Mouse (Mus musculus) liver, embryonic 16.5 days (tissue): ENCODE results near the gene S100a2. TPM values are rescaled to one million over a fixed set of nuclear protein-coding genes. Genes with fewer than 3 reads are reported as not detected.

ENCODE experiments used
- ATAC-seq: fragments of 200-750 bp; cut with Nextera tagmentation; 2 replicates; pipeline ENCODE4 v1.8.0; 2017; ENCODE audit warnings: low read depth, mild to moderate bottlenecking, moderate number of reproducible peaks, moderate library complexity
- H3K27ac ChIP-seq: fragments of 300-500 bp; sonication (generic); 2 replicates; pipeline ENCODE4 v1.5.1; 2014; ENCODE audit warnings: mild to moderate bottlenecking, low read length
- H3K27me3 ChIP-seq: fragments of 300-500 bp; sonication (generic); 2 replicates; pipeline ENCODE4 v1.6.1; 2014; ENCODE audit warnings: low read depth, low read length, mixed read lengths; ENCODE audit not compliant: control insufficient read depth, insufficient read depth
- H3K36me3 ChIP-seq: fragments of 300-500 bp; sonication (generic); 2 replicates; pipeline ENCODE4 v1.6.1; 2014; ENCODE audit warnings: mild to moderate bottlenecking; ENCODE audit not compliant: control insufficient read depth, insufficient read depth
- H3K4me1 ChIP-seq: fragments of 300-500 bp; sonication (generic); 2 replicates; pipeline ENCODE4 v1.6.1; 2014; ENCODE audit warnings: low read depth, low read length, mixed read lengths; ENCODE audit not compliant: control insufficient read depth
- H3K4me2 ChIP-seq: fragments of 300-500 bp; sonication (generic); 2 replicates; pipeline ENCODE4 v1.6.1; 2014; ENCODE audit warnings: low read depth, low read length, mixed read lengths
- H3K4me3 ChIP-seq: fragments of 300-500 bp; sonication (generic); 2 replicates; pipeline ENCODE4 v1.5.1; 2014; ENCODE audit warnings: low read depth, mild to moderate bottlenecking, low read length
- H3K9ac ChIP-seq: fragments of 300-500 bp; sonication (generic); 2 replicates; pipeline ENCODE4 v1.6.1; 2014; ENCODE audit warnings: low read depth, low read length
- H3K9me3 ChIP-seq: fragments of 300-500 bp; sonication (generic); replicated peaks from 2 replicates; pipeline ENCODE4 v1.6.1; 2016; ENCODE audit warnings: low read length; ENCODE audit not compliant: control insufficient read depth
- WGBS: fragments of 180-500 bp; shearing (Covaris S2); extraction: QIAGEN DNeasy Blood & Tissue Kit; methylation state at CpG from one replicate; pipeline ENCODE4 v1.1.7; 2014; ENCODE audit not compliant: insufficient replicate concordance; 5-methylcytosine and 5-hydroxymethylcytosine counted together
- polyA plus RNA-seq: library from polyadenylated mRNA; unstranded; fragments of >200 nt; fragmentation: Nextera tagmentation; extraction: Ambion mirVana; gene quantifications from 2 replicates; pipeline ENCODE4 v1.2.1, GENCODE M21; 2015

S100a2 gene
- polyA plus RNA-seq, 1 experiment from 2014 or later: not detected

DNA sequence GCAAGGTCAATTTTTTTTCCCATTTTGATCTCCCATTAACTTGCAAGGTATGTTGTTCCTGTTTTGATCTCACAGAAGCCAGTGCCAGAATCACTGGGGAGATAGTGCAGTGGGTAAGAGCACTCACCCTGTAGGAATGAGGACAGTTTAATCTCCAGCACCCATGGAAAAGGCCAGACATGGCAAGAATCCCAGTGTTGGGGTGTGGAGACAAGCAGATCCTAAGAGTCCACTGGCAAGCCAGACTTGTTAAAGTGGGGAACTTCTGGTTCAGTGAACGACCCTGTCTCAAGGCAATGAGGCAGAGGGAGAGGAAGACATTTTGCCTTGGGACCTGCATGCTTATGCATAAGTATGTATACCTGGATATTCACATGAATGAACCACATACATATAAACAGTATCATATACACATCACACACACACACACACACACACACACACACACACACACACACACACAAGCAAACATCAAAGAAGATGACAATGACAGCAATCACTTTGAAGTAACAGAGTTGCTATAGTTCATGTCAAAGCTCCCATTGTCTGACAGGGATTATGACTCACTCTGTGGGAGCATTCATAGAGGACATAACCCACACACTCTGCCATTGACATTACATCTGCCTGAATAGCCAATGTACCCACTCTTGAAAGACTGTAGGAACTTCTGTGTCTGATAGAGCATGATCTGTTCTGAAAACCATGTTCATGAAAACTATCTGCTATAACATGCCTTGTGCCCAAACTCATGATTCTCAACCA is 48.6 kb downstream of the S100a2 start:
- Histone ChIP-seq H3K4me1 (no peaks in the 10 kb centered on the region), H3K9me3 (no peaks in the 10 kb centered on the region), H3K4me3 (no peak overlapping the region), H3K27ac (no peak overlapping the region), H3K27me3 (no peaks in the 10 kb centered on the region), H3K4me2 (no peak overlapping the region), H3K9ac (no peak overlapping the region), H3K36me3 (no peaks in the 10 kb centered on the region)
- no peak for ATAC-seq
- WGBS: 39% methylated on average over 1 of the region's 1 CpGs

GRCm38 (mm10) chr3:90639511-90640154 is 49.6 kb downstream of the S100a2 start:
- Histone ChIP-seq H3K4me3 (no peak overlapping the region), H3K27me3 (no peaks in the 10 kb centered on the region), H3K36me3 (no peaks in the 10 kb centered on the region), H3K4me2 (no peak overlapping the region), H3K4me1 (no peaks in the 10 kb centered on the region), H3K27ac (no peak overlapping the region), H3K9ac (no peak overlapping the region), H3K9me3 (no peaks in the 10 kb centered on the region)
- 37% methylated on average over 7 of the region's 7 CpGs for WGBS
- no peak for ATAC-seq

DNA sequence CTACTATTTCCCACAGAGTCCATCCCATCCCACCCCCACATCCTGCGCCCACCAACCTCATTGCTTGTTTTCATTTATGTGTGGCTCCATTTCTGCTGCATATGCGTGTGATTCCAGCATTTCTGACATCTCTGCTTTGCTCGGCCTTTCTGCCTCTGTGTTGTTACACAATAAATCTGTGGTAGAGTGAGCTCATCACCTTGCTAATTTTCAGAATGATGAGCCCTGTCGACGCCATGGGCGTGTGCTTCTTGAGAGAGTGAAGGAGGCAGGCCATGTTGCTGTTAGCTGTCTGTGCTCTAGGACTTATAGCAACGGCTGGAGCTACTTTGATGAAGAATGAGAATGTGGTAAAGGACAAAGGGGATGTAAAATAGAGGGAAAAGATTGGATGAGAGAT is 50.9 kb downstream of the S100a2 start:
- Histone ChIP-seq H3K27me3 (no peaks in the 10 kb centered on the region), H3K4me2 (no peak overlapping the region), H3K9me3 (no peaks in the 10 kb centered on the region), H3K27ac (no peak overlapping the region), H3K36me3 (no peaks in the 10 kb centered on the region), H3K4me1 (no peaks in the 10 kb centered on the region), H3K9ac (no peak overlapping the region), H3K4me3 (no peak overlapping the region)
- ATAC-seq: no peak
- 63% methylated on average over 7 of the region's 7 CpGs for WGBS

Other genes starting within 250 kb of the S100a2 start
- gene Slc27a3, start 200.3 kb upstream of the S100a2 start, polyA plus RNA-seq: 1.1 and 1.5 TPM in 2 replicates
- gene Ints3, start 156.6 kb upstream of the S100a2 start, polyA plus RNA-seq: 6.7 and 7.2 TPM in 2 replicates
- 4.1 and 4.3 TPM in 2 replicates for gene Npr1, start 124.4 kb upstream of the S100a2 start, polyA plus RNA-seq
- gene Ilf2, start 114.1 kb upstream of the S100a2 start, polyA plus RNA-seq: 44.8 and 48.7 TPM in 2 replicates
- 17.8 and 18.2 TPM in 2 replicates for gene Snapin, start 99.2 kb upstream of the S100a2 start, polyA plus RNA-seq
- 38.8 and 41.2 TPM in 2 replicates for gene Chtop, start 80.7 kb upstream of the S100a2 start, polyA plus RNA-seq
- gene S100a1, start 75.9 kb upstream of the S100a2 start, polyA plus RNA-seq: 26.5 and 33.8 TPM in 2 replicates
- 18.9 and 19.6 TPM in 2 replicates for gene S100a13, start 75.8 kb upstream of the S100a2 start, polyA plus RNA-seq
- 0.09 TPM in 1 of 2 replicates, not detected in the other for gene S100a14, start 63.4 kb upstream of the S100a2 start, polyA plus RNA-seq
- gene S100a16, start 53.0 kb upstream of the S100a2 start, polyA plus RNA-seq: 31.5 and 34.8 TPM in 2 replicates
- not detected in 2 replicates for gene S100a3, start 29.7 kb upstream of the S100a2 start, polyA plus RNA-seq
- not detected in 2 replicates for gene Gm42674, start 11.7 kb downstream of the S100a2 start, polyA plus RNA-seq
- gene S100a4, start 13.5 kb downstream of the S100a2 start, polyA plus RNA-seq: 2.2 and 2.5 TPM in 2 replicates
- gene S100a5, start 18.3 kb downstream of the S100a2 start, polyA plus RNA-seq: not detected in 2 replicates
- 18.6 and 18.7 TPM in 2 replicates for gene S100a6, start 22.6 kb downstream of the S100a2 start, polyA plus RNA-seq
- 0.06 TPM in 1 of 2 replicates, not detected in the other for gene S100a7a, start 63.8 kb downstream of the S100a2 start, polyA plus RNA-seq
- gene S100a8, start 78.7 kb downstream of the S100a2 start, polyA plus RNA-seq: 2,698 and 2,791 TPM in 2 replicates
- gene S100a9, start 105.5 kb downstream of the S100a2 start, polyA plus RNA-seq: 1,737 and 1,805 TPM in 2 replicates
- gene Pglyrp4, start 136.7 kb downstream of the S100a2 start, polyA plus RNA-seq: 0.06 TPM in 1 of 2 replicates, not detected in the other
- not detected in 2 replicates for gene Gm5849, start 187.6 kb downstream of the S100a2 start, polyA plus RNA-seq